Mouse (Mus musculus) ovary, postnatal 10 days (tissue): ENCODE results near the gene Map6.

Source experiments
- DNase-seq: peaks from one replicate; pipeline ENCODE4 v3.0.0; 2022; ENCODE audit warnings: low spot score

Gene Map6

DNA sequence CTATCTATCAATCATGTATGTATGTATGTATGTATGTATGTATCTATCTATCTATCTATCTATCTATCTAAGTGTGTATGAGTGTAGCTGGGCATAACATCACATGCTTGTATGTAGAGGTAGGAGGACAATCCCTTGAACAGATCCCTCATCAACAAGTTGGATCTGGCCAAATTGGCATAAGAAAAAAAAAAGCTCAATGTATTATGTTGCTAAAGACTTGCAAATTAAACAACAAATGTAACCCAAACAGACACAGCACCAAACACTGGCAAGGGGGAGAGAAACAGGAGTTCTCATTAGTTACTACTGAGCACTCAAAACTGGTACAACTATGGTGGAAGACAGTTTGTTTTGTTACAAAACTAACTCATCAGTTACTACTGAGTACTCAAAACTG lies 2.6 kb upstream of the Map6 start:
- DNase-seq, result no peak

GRCm38 (mm10) chr7:99267897-99268505 lies 754 bp downstream of the Map6 start:
- DNase-seq, result no peak

DNA sequence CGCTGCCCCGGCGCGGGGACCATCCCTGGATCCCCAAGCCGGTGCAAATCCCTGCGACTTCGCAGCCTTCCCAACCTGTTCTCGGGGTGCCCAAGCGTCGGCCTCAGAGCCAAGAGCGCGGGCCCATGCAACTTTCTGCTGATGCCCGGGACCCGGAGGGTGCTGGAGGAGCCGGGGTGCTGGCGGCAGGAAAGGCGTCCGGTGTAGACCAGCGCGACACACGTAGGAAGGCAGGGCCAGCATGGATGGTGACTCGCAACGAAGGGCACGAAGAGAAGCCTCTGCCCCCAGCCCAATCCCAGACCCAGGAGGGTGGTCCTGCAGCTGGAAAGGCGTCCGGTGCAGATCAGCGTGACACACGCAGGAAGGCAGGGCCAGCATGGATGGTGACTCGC lies 1.3 kb downstream of the Map6 start:
- DNase-seq, result no peak

DNA sequence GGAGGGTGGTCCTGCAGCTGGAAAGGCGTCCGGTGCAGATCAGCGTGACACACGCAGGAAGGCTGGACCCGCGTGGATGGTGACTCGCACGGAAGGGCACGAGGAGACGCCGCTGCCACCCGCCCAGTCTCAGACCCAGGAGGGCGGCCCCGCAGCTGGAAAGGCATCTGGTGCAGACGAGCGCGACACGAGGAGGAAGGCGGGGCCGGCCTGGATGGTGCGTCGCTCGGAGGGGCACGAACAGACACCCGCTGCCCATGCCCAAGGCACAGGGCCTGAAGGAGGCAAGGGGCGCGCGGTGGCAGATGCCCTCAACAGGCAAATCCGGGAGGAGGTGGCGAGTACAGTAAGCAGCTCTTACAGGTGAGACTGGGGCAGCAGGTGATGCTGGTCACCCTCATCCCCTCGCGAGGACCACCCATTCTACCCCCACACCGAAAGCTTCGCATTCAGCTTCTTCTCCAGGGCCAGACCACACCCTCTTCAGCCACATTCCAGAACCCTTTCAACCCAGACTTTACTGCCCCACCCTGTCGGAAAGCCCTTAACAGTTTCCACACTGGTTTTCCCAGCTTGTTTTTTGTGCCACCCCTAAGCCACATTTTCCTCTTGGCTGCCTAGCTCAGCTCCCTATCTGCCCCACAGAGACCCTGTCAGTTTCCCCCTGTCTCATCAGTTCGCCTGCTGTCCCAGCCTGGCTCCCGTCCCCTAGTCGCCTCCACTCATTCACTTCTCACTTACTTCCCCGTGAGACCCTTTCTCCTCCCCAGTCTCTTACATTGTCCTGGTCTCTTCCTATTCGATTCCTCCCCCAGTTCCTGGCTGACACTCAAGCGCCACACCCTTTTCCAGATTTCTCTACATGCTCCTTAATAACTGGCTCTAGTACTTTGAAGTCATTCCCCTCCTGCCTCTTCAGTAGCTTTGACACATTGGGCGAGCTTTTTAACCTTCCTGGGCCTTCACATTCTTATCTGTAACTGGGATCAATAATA lies 2.0 kb downstream of the Map6 start:
- no peak for DNase-seq

- no peak for DNase-seq
Measured at GRCm38 (mm10) chr7:99271630-99272029, 4.4 kb downstream of the Map6 start.

- no peak for DNase-seq
Measured at GRCm38 (mm10) chr7:99275131-99275530, 7.9 kb downstream of the Map6 start.

DNA sequence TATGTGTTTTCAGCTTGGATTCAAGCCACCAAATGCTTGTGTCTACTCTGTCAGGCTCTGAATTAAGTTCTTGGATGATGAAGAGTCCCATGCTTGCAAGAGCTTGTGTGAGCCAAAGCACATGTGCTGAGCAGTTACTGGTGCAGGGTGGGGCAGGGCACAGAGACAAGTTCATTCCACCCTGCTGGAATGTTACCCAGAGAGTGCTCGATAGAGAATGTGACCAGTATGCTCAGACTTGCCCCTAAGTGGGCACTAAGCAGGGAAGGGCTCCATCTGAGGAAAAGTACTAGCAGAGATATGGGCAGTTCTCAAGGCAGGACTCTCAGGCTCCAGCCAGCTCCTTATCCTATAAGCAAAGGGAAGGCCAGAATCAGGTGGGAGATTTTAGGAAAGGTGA lies 9.4 kb downstream of the Map6 start:
- no peak for DNase-seq

- no peak for DNase-seq
Measured at GRCm38 (mm10) chr7:99278309-99278708, 11.1 kb downstream of the Map6 start.

GRCm38 (mm10) chr7:99279586-99279985 lies 12.3 kb downstream of the Map6 start:
- no peak for DNase-seq

GRCm38 (mm10) chr7:99287287-99287686 lies 20.0 kb downstream of the Map6 start:
- no peak for DNase-seq

- DNase-seq, result no peak
Measured at GRCm38 (mm10) chr7:99290008-99290407, 22.8 kb downstream of the Map6 start.

- DNase-seq, result no peak
Measured at GRCm38 (mm10) chr7:99290925-99291324, 23.7 kb downstream of the Map6 start.

DNA sequence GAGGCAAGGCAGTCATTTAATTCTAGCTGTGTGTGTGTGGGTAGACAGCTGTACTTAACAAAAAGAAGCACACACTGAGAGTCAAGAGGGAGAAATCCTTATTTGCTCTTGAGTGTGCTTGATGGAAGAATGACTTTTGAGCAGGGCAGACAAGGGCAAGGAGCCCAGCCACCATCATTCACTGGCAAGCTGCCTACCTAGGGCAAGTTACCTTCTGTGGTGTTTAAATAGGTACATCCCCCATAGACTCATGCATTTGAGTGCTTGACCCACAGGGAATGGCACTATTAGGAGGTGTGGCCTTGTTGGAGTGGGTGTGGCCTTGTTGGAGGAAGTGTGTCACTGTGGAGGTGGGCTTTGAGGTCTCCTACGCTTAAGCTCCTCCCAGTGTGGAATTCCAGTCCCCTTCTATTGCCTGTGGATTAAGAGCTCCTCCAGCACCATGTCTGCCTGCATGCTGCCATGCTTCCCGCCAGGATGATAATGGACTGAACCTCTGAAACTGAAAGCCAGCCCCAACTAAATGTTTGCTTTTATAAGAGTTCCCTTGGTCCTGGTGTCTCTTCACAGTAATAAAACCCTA lies 27.0 kb downstream of the Map6 start:
- no peak for DNase-seq

DNA sequence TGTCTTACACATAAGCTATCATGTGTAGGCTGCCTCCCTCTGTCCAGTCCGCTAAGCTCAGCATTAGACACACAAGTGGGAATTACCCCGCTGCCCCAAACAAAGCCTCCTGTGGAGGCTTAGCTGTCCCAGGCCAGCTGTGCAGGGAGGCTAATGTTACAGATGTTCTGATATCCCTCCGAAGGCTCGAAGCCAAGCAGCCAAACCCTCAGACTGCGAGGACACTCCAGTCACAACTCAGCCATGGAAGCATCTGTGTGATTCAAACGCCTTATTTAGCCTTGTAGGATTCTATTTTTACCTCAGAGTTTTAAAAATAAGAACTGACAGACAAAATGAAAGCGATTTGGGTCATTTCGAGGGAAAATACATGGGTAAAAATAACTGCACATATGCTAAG lies 27.9 kb downstream of the Map6 start:
- DNase-seq, result no peak

DNA sequence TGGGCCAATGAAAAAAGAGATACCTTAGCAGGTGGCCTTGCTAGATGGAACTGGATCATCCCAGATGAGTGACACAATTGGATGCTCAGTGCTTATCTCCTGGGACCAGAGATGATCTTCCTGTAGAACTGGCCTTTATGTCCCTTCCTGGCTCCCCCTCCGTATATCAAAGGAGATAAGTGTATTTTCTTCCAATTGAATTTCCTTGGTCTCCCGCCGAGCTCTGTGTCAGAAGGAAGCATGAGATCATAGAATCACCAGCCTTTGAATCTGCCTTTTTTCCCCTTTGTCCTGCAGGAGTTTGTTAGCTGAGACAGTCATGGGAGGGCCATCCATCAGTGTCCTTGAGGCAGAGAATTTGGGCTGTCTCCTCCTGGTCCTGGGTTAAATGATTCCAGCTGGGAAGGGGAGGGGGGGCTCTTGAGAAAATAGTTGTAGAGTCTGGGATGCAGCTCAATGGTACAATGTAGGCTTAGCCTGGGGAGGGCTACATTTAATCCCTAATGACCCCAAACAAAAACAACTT lies 33.5 kb downstream of the Map6 start:
- DNase-seq, result no peak

GRCm38 (mm10) chr7:99304029-99304428 lies 36.8 kb downstream of the Map6 start:
- no peak for DNase-seq

DNA sequence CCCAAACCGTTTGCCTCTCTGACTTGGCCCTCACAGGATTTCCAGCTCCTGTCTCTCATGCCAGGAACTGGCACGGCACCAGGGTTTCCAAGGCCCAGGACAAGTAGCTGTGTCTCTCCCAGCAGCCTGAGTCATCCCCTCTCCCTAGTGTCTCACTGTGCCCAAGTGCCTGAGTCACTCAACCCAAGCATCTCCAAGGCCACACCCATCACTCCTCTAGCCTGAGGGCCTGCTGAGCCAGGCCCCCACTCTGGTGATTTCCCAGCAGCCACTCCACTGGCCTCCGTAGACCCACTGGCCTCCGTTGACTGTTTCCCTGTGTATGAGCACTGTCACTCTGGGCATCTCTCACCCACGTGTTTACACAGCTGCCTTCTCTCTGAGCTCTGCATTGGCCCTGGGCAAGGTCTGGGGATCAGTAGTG lies 37.7 kb downstream of the Map6 start:
- DNase-seq, result no peak

DNA sequence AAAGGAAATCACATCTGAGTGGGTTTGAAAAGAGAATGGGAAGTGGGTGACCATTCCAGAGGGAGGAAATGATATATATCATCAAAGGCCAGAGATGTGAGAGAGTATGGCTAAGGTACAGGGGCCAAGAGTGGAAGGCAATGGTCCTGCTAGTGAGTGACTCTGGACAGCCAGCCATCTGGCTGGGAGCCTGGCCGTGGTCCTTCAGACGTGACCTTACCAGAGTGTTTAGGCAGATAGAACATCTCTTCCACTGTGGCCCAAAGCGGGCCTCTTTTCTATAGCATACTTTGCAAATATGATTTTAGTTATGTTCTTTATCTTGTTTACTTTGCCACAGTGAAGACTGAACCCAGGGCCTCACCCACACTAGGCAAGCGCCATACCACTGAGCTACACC lies 38.4 kb downstream of the Map6 start:
- DNase-seq, result no peak

GRCm38 (mm10) chr7:99306640-99307039 lies 39.4 kb downstream of the Map6 start:
- no peak for DNase-seq

DNA sequence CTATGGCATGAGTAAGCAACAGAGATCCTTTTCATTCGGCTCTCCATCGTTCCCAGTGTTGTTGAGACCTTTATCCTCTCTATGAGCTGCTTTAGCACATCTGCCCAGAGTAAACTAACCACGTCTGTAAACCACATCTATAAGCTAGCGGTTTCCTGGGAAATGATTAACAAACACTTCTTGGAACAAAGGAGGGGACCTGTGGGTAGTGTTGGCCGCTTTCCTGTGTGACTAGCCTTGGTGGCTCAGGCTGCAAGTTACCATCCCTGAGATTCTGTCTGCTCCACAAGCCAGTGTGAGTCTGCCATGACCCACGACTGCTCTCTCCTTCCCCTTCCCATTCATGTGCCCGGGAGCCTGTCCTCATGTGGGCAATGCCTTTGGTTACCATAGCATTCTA lies 44.2 kb downstream of the Map6 start:
- DNase-seq, result no peak

GRCm38 (mm10) chr7:99312058-99312457 lies 44.8 kb downstream of the Map6 start:
- DNase-seq, result no peak

- DNase-seq, result no peak
Measured at GRCm38 (mm10) chr7:99312671-99313143, 45.5 kb downstream of the Map6 start.

- DNase-seq, result no peak
Measured at GRCm38 (mm10) chr7:99313253-99313652, 46.0 kb downstream of the Map6 start.
